Mouse (Mus musculus): ENCODE data around the gene Casr. TPM values are rescaled to one million over a fixed set of nuclear protein-coding genes. Genes with fewer than 3 reads are reported as not detected.
A peak's percentile ranks its signal among the peaks of the same experiment; 100 is the strongest.

The Casr gene
- polyA plus RNA-seq (2016; fragmentation: Nextera tagmentation; extraction: Ambion mirVana), result 0.11 and 0.56 TPM in 2 replicates

DNA sequence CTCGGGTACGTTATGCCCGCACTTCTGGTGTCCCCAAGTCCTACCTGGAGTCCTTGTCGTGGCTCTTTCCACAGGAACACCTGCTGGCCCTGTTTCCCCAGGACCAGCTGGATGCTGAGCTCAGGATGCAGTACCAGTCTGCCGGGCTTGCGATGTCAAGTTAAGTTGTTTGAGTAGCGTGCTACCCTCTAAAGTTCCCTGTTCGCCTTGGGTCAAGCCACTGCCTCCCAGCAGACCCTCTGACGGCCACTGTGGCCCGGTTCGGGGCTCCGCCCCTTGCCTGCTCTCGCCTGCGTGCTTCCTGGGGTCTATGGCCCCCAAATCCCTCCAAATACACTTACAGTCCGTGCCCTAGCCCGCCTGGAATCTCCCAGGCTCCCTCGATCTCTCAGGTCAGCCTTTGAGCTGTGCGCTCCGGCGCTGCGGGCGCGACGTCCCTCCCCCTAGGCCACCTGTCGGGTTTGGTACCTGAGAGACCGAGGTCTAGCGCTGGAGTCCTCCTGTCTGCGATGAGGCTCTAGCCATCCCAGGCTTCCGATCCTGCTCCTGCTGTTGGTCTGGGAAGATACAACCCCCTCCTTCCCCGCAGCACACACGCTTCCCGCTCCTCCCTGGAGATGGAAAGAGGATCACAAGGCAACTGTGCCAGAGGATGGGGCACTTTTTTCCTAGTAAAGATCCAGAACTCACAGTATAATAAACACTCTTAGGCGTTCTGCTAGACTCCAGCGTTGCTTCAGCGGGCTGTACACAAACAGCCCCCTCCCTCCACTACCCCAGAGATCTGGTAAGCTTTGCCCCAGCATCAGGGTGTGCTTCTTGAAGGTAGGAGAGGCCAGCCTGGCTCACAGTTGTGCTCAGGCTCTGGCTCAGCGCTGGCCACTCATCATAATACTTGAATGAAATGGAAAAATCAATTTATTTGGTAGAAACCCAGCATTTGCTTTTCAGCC lies at the start of gene Casr:
Gene Casr, minus strand, starts transcription at position 756 of the 953 bp plus-strand sequence.
- peaks cover 9% of the 10 kb centered on the region; the same call in 1 of the 2 replicates for H3K4me1 ChIP-seq
- 0 out of 2 replicates have a peak within 1 kb of the TSS, but pooled peaks have one; percentile 15 for H3K9ac ChIP-seq
- no peak for ATAC-seq (ENCODE audit: insufficient number of reproducible peaks, insufficient read depth, low FRiP score, low TSS enrichment)
- no peaks in the 10 kb centered on the region for H3K36me3 ChIP-seq
- peak within 1 kb of the TSS; percentile 28 for H3K4me3 ChIP-seq
- H3K4me2 ChIP-seq (replicated peaks), result peak within 1 kb of the TSS; percentile 67
- H3K27ac ChIP-seq, result no peak within 1 kb of the TSS
- H3K27me3 ChIP-seq, result peaks cover 20% of the 10 kb centered on the region
- H3K9me3 ChIP-seq, result no peaks in the 10 kb centered on the region
- WGBS, result 2% methylated on average over 36 of the region's 36 CpGs

DNA sequence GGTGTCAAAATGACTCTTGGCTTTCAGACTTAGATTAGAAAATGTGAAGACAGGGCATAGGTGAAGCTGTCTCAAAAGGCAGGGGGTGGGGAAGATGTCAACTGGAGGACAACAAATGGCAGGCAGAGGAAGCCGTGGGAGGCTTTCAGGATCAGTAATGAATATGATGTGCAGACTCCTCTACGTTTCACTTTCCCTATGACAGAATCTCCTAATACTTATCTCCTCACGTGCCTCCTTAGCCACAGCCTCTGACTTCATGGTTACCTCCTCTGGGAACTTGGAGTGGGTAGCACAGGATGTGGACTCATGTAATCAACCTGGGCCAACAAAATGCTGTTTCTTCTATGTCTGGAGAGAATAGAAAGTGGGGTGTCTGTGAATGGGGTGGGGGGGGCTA lies 40.7 kb upstream of the Casr start:
- no peak overlapping the region for H3K4me3 ChIP-seq
- no peaks in the 10 kb centered on the region for H3K27me3 ChIP-seq
- WGBS, result 82% methylated on average over 3 of the region's 3 CpGs

DNA sequence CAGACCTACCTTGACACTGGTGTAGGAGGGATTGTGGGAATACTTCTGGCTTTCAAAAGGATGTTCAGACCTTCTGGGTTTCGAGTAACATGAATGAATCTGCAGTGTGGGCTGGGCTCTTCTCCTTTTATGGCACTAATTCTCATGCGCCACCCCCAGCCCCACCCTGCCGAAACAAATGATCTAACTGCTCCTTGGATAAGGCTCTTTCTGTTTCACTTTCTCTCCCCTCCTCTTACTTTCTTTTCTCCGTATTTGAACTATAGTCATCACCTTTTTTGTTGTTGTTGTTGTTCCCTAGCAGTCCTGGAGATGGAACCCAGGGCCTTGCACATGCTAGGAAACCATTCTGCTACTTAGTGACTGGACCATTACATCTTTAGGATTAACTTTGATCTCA lies 36.3 kb upstream of the Casr start:
- no peaks in the 10 kb centered on the region for H3K27me3 ChIP-seq
- H3K4me3 ChIP-seq, result no peak overlapping the region
- no peak overlapping the region for H3K9ac ChIP-seq
- H3K4me2 ChIP-seq (replicated peaks), result no peak overlapping the region
- no peak overlapping the region for H3K27ac ChIP-seq
- H3K36me3 ChIP-seq, result no peaks in the 10 kb centered on the region
- no peaks in the 10 kb centered on the region for H3K9me3 ChIP-seq
- no peaks in the 10 kb centered on the region for H3K4me1 ChIP-seq
- no peak for ATAC-seq (ENCODE audit: insufficient number of reproducible peaks, insufficient read depth, low FRiP score, low TSS enrichment)
- WGBS, result 84% methylated on average over 4 of the region's 4 CpGs

More for the DNA sequence above, 40.7 kb upstream of the Casr start:
- Histone ChIP-seq H3K27ac (no peak overlapping the region), H3K9ac (no peak overlapping the region), H3K4me2 (replicated peaks) (no peak overlapping the region), H3K9me3 (no peaks in the 10 kb centered on the region), H3K4me1 (no peaks in the 10 kb centered on the region), H3K36me3 (no peaks in the 10 kb centered on the region)
- ATAC-seq (ENCODE audit: insufficient number of reproducible peaks, insufficient read depth, low FRiP score, low TSS enrichment), result no peak

DNA sequence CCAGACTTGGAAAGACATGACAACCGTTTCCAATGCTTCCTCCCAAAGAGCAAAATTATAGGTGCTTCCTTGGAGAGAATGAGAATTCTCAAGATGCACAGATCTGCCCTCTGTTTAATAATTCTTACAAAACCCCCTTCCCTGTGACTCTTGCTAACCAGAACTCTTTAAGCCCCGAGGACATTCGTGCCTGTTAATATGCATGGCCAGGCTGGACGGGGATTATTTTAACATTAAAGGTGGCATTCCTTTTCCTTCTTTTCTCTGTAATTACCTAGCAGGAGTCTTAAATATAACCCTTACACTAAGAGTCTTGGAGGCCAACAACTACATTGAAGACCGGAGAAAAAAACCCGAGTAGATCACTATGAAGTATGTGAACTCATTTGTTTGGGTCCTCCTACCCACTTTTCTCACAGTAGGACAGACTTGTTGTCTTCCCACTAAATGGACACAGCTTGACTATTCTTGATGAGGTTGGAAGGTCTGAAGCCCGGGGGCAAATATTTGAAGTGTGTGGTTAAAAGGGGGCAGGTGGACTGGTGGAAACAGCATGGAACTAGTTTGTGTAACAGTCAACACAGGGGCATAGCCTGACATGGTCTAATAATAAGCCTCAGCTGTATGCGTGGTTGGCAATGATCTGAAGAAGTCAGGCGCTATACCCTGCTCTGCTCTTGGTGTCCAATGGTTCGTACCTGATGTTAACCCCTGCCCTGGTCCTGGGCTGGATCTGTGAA lies 34.9 kb upstream of the Casr start:
- no peak overlapping the region for H3K27ac ChIP-seq
- no peak overlapping the region for H3K4me2 ChIP-seq (replicated peaks)
- H3K4me3 ChIP-seq, result no peak overlapping the region
- no peaks in the 10 kb centered on the region for H3K27me3 ChIP-seq
- no peak overlapping the region for H3K9ac ChIP-seq
- H3K4me1 ChIP-seq, result no peaks in the 10 kb centered on the region
- ATAC-seq (ENCODE audit: insufficient number of reproducible peaks, insufficient read depth, low FRiP score, low TSS enrichment), result no peak
- WGBS, result 80% methylated on average over 10 of the region's 10 CpGs
- H3K9me3 ChIP-seq, result no peaks in the 10 kb centered on the region
- no peaks in the 10 kb centered on the region for H3K36me3 ChIP-seq

DNA sequence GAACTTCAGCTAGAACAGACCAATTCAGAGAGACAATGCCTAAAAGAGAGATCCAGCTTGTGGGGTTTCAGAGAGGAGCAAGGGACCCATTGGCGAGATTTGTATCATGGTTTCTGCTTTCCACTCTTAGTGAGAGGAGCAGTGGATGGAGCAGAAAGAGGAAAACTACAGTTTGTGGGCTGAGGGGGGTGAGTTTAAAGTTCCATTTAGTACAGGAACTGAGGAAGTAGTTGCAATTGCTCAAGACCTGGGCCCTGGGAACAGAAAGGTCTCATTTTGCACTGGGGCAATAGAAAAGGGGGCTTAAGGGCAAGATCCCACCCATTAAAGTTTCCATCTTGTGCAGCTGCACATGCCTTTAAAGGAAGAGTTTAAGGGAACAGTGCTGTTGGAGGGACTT lies 28.0 kb upstream of the Casr start:
- 85% methylated on average over 1 of the region's 1 CpGs for WGBS
- ATAC-seq (ENCODE audit: insufficient number of reproducible peaks, insufficient read depth, low FRiP score, low TSS enrichment), result no peak
- Histone ChIP-seq H3K36me3 (no peaks in the 10 kb centered on the region), H3K27me3 (no peaks in the 10 kb centered on the region), H3K4me3 (no peak overlapping the region), H3K9ac (no peak overlapping the region), H3K4me1 (no peaks in the 10 kb centered on the region), H3K4me2 (replicated peaks) (no peak overlapping the region), H3K9me3 (no peaks in the 10 kb centered on the region), H3K27ac (no peak overlapping the region)

DNA sequence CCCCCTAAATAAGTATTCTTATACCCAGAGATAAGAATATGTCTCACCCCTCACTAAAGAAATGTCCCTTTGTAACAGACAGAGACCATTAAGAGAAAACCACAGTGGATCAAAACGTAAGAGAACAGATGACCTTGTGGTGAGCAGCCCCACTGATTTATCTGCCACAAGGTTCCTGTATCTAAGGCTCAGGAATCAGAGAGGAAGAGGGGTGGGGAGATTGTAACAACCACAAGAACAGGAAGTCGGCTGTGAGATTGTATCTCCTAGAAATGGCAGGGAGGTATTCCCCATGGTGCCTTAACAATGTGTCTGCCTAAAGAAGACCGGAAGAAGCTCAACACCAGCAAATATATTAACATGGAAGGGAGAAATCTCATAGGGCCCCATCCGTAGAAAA lies 26.0 kb upstream of the Casr start:
- H3K36me3 ChIP-seq, result no peaks in the 10 kb centered on the region
- H3K9me3 ChIP-seq, result no peaks in the 10 kb centered on the region
- H3K9ac ChIP-seq, result no peak overlapping the region
- H3K4me1 ChIP-seq, result no peaks in the 10 kb centered on the region
- no peak overlapping the region for H3K4me3 ChIP-seq
- 68% methylated on average over 4 of the region's 4 CpGs for WGBS
- H3K4me2 ChIP-seq (replicated peaks), result no peak overlapping the region
- no peak overlapping the region for H3K27ac ChIP-seq
- H3K27me3 ChIP-seq, result no peaks in the 10 kb centered on the region
- no peak for ATAC-seq (ENCODE audit: insufficient number of reproducible peaks, insufficient read depth, low FRiP score, low TSS enrichment)

DNA sequence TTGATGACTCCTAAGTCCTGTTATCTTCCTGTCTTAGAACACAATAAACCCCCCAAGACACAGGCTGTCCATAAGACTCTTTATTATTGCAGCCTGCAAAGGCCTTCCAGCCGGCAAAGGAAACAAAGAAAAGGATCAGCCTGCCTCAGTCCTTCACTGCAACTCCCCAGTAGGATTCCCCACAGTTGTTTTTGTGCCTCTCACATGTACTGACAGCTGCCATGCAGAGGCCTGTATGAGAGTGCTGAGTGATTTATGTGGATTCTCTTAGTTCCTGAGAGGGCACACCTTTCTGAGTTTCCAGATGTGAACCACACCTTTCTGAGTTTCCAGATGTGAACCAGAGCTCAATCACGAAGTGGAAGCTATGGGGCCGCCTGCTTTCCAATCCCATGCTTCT lies 20.1 kb upstream of the Casr start:
- Histone ChIP-seq H3K4me2 (replicated peaks) (no peak overlapping the region), H3K4me3 (no peak overlapping the region), H3K9ac (no peak overlapping the region), H3K27ac (no peak overlapping the region), H3K4me1 (no peaks in the 10 kb centered on the region), H3K27me3 (no peaks in the 10 kb centered on the region), H3K36me3 (no peaks in the 10 kb centered on the region), H3K9me3 (no peaks in the 10 kb centered on the region)
- no peak for ATAC-seq (ENCODE audit: insufficient number of reproducible peaks, insufficient read depth, low FRiP score, low TSS enrichment)
- WGBS, result 46% methylated on average over 3 of the region's 3 CpGs

DNA sequence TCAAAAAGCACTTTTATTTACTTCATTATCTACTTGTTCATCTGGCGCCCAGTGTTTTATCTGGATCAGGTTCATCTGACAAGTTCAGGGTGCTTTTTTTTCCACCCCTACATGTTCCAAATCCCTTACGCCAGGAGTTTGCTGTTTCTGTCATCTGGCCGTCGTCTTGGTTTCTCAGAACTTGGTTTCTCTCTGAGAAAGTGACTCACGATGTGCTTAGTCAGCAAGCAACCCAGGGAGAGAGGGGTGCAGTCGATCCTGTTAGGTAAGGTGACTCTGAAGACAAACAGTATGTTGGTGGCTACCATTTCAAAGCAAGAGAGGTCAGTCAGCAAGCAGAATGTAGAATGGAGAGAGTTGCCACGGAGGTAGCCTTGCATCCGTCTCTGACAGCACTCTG lies 10.0 kb upstream of the Casr start:
- no peaks in the 10 kb centered on the region for H3K9me3 ChIP-seq
- H3K4me3 ChIP-seq, result no peak overlapping the region
- no peak for ATAC-seq (ENCODE audit: insufficient number of reproducible peaks, insufficient read depth, low FRiP score, low TSS enrichment)

DNA sequence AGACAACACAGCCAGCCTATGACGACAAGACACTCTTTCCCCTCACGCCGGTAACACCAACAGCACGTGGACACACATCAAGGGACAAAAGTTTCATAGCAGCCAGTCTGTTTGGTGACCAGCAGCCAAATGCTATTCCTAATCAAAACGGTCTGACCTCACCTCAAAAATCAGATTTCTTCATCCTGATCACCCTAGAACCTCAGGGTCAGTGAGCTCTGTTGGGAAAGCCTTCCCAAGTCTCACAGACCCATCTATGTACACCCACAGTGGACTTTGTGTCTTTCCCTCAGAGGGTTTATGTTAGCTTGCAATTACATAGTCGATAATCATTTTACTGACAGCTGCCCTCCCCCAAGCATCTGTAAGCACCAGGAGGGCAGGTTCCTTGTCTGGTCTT lies 2.4 kb downstream of the Casr start:
- no peak overlapping the region for H3K4me2 ChIP-seq (replicated peaks)
- no peak for ATAC-seq (ENCODE audit: insufficient number of reproducible peaks, insufficient read depth, low FRiP score, low TSS enrichment)
- WGBS, result 89% methylated on average over 6 of the region's 6 CpGs
- H3K4me1 ChIP-seq, result peaks cover 9% of the 10 kb centered on the region; the same call in 1 of the 2 replicates
- no peaks in the 10 kb centered on the region for H3K36me3 ChIP-seq
- H3K9ac ChIP-seq, result no peak overlapping the region
- H3K27me3 ChIP-seq, result peaks cover 20% of the 10 kb centered on the region
- H3K4me3 ChIP-seq, result no peak overlapping the region
- H3K27ac ChIP-seq, result no peak overlapping the region
- H3K9me3 ChIP-seq, result no peaks in the 10 kb centered on the region

More for the DNA sequence above, 10.0 kb upstream of the Casr start:
- Histone ChIP-seq H3K27ac (no peak overlapping the region), H3K4me1 (no peaks in the 10 kb centered on the region), H3K36me3 (no peaks in the 10 kb centered on the region), H3K4me2 (replicated peaks) (no peak overlapping the region), H3K27me3 (no peaks in the 10 kb centered on the region), H3K9ac (no peak overlapping the region)
- WGBS, result 68% methylated on average over 8 of the region's 8 CpGs

DNA sequence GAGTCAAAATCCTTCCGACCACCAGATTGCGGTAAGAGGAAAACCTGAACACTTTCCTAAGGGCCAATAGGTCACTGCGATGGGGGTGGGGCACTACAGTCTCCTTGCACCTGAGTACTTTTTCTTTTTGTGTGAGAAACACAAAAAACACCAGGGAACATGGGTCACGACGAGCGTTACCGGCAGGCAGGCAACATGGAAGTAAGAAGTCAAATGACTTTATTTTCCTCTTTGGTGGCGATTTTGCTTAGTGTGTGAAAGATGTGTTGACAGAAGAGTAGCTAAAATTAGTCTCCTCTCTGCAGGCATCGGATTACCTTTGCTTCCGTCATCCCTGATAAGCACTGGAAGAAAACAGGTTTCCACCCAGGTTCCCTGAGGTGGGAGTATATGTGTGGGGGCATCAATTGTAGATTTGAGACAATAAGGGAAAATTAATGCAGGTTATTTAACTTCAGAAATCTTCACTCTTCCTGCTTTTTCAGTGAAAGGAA lies 6.2 kb downstream of the Casr start:
- WGBS, result 67% methylated on average over 10 of the region's 10 CpGs

DNA sequence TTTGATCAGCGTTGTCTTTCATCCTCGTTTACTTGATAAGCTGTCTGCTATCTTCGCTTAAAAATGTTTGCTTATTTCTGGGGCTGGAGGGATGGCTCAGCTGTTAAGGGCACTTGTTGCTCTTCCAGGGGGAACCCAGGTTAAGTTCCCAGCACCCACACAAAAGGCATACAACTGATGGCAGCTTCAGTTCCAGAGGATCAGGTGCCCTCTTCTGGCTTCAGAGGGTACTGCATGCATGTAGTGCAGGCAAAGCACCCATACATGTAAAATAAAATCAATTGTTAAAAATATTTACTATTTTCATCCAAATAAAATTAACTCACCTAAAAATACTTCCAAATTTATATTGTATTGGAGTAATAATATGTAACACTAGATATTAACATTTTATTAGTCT lies 8.3 kb downstream of the Casr start:
- WGBS, result 87% methylated on average over 3 of the region's 3 CpGs
- Histone ChIP-seq H3K9ac (no peak overlapping the region), H3K4me1 (no peaks in the 10 kb centered on the region), H3K27ac (no peak overlapping the region), H3K9me3 (0 out of 2 replicates have a peak, but pooled peaks cover 6% of the 10 kb centered on the region), H3K4me3 (no peak overlapping the region), H3K27me3 (no peaks in the 10 kb centered on the region), H3K36me3 (no peaks in the 10 kb centered on the region), H3K4me2 (replicated peaks) (no peak overlapping the region)
- no peak for ATAC-seq (ENCODE audit: insufficient number of reproducible peaks, insufficient read depth, low FRiP score, low TSS enrichment)

More for the DNA sequence above, 6.2 kb downstream of the Casr start:
- H3K4me2 ChIP-seq (replicated peaks), result no peak overlapping the region
- H3K36me3 ChIP-seq, result no peaks in the 10 kb centered on the region
- H3K4me1 ChIP-seq, result no peaks in the 10 kb centered on the region
- H3K4me3 ChIP-seq, result no peak overlapping the region
- H3K27me3 ChIP-seq, result 0 out of 2 replicates have a peak, but pooled peaks cover 6% of the 10 kb centered on the region
- no peak overlapping the region for H3K27ac ChIP-seq
- no peak overlapping the region for H3K9ac ChIP-seq
- 0 out of 2 replicates have a peak, but pooled peaks cover 6% of the 10 kb centered on the region for H3K9me3 ChIP-seq
- ATAC-seq (ENCODE audit: insufficient number of reproducible peaks, insufficient read depth, low FRiP score, low TSS enrichment), result no peak
